Mouse (Mus musculus): ENCODE results near the gene Atl1. TPM values are rescaled to one million over a fixed set of nuclear protein-coding genes. Genes with fewer than 3 reads are reported as not detected.

Gene Atl1
- polyA plus RNA-seq, 1 experiment: 0.83 TPM

DNA sequence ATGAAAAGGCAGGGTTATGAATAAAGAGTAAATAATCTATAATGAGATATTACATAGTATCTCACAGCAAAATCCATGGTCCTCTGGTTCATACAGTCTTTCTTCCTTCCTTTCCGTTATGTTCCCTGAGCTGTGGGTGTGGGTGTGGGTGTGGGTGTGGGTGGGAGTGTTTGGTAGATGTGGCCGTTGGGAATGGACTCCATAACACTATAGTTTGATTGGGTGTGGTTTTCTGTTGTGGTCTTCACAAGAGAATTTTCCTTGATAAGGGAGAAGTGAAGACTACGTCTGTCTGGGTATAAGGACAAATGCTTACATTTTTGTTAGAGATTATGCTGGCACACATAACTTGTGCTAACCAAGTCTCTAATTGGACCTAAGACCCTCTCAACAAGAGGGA lies 31.2 kb downstream of the Atl1 start:
- Histone ChIP-seq H3K4me3 (replicated peaks) (no peak overlapping the region), H3K36me3 (replicated peaks; ENCODE audit: low read length) (no peaks in the 10 kb centered on the region), H3K9me3 (no peaks in the 10 kb centered on the region), H3K27me3 (replicated peaks) (peaks cover 3% of the 10 kb centered on the region), H3K4me1 (peaks cover 14% of the 10 kb centered on the region)
- TF ChIP-seq GATA1 (IDR thresholded peaks at IDR 0.05; ENCODE audit: borderline replicate concordance, low read length) (no peak), FLI1 (IDR thresholded peaks at IDR 0.05; ENCODE audit: low read length) (no peak)

DNA sequence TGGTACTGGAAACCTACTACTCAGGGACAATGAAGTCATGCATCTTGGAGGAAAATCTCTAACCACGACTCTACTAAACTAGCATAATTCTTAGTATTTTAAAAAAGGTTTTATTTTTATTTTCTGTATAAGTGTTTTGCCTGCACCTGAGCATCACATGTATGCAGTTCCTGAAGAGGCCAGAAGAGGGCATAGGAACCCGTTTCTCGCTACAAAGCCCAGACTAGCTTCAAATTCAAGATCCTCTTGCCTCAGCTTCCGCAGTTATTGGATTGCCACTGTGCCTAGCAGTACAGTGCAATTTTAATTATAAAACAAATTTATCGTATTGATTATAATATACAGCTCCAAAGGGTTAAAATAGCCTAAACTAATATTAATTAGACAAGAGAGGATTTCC lies 31.6 kb downstream of the Atl1 start:
- Histone ChIP-seq H3K9me3 (no peaks in the 10 kb centered on the region), H3K36me3 (replicated peaks; ENCODE audit: low read length) (no peaks in the 10 kb centered on the region), H3K4me3 (replicated peaks) (no peak overlapping the region), H3K4me1 (peaks cover 14% of the 10 kb centered on the region), H3K27me3 (replicated peaks) (peaks cover 3% of the 10 kb centered on the region)
- TF ChIP-seq FLI1 (IDR thresholded peaks at IDR 0.05; ENCODE audit: low read length) (no peak), GATA1 (IDR thresholded peaks at IDR 0.05; ENCODE audit: borderline replicate concordance, low read length) (no peak)

DNA sequence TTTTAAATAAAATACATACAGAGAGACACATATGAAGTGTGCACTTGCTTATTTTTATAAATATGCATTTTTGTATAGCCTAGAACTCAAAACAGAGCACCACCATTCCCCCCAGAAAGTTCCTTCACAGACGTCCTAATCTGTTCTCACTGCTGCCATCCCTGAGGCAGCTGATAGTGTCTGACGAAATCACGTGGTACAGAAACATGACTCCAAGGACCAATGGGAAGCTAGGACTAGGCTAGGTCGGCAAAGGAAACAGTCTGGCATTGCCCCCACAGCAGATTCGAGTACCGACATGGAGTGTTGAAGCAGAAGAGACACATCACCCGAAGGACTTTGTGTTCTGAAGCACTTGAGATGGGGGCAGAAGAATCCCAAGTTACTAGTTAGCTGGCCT lies 34.3 kb downstream of the Atl1 start:
- no peak for TF ChIP-seq FLI1 (IDR thresholded peaks at IDR 0.05; ENCODE audit: low read length)
- no peak for TF ChIP-seq GATA1 (IDR thresholded peaks at IDR 0.05; ENCODE audit: borderline replicate concordance, low read length)
- H3K36me3 ChIP-seq (replicated peaks; ENCODE audit: low read length): no peaks in the 10 kb centered on the region
- H3K27me3 ChIP-seq (replicated peaks): peaks cover 3% of the 10 kb centered on the region
- peaks cover 14% of the 10 kb centered on the region for H3K4me1 ChIP-seq
- no peak overlapping the region for H3K4me3 ChIP-seq (replicated peaks)
- no peaks in the 10 kb centered on the region for H3K9me3 ChIP-seq

DNA sequence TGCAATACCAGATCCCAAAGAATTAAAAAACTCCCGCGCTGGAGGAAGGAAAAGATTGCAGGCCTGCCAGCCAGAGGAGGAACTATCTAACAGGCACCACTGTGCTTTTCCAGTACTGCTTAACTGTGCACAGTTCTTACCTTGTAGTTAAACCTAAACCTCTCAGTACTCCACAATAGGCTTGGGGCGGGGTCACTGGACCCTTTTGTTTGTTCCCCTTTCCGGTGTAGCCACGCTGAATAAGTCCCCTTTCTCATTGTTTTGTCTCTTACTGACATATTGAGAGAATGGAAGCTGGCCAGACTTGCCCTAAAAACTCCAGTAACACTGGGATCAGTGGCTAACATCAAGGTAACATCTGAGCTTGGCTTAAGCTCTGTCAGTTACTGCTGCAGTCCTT lies 45.3 kb downstream of the Atl1 start:
- Histone ChIP-seq H3K9me3 (peaks cover 5% of the 10 kb centered on the region), H3K4me3 (replicated peaks) (no peak overlapping the region), H3K36me3 (replicated peaks; ENCODE audit: low read length) (no peaks in the 10 kb centered on the region), H3K4me1 (no peaks in the 10 kb centered on the region), H3K27me3 (replicated peaks) (peaks cover 4% of the 10 kb centered on the region)
- no peak for TF ChIP-seq GATA1 (IDR thresholded peaks at IDR 0.05; ENCODE audit: borderline replicate concordance, low read length)

DNA sequence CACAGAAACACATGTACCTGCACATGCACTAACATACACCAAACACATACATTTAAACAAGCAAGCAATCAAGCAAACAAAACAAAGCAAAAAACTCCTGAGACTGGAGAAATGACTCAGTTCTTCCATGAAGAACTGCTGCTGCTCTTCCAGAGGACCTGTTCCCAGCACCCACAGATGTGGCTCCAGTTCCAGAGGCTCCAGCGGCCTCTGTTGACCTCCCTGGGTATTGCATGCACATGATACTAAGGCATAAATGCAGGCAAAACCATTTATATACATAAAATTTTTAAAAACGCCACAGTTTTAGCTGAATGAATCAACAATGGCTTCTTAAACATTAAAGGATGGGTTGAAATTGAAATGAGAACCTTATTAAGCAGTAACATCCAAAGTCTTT lies 46.9 kb downstream of the Atl1 start:
- H3K27me3 ChIP-seq (replicated peaks): peaks cover 4% of the 10 kb centered on the region
- no peaks in the 10 kb centered on the region for H3K4me1 ChIP-seq
- TF ChIP-seq GATA1 (IDR thresholded peaks at IDR 0.05; ENCODE audit: borderline replicate concordance, low read length) (no peak), FLI1 (IDR thresholded peaks at IDR 0.05; ENCODE audit: low read length) (no peak)
- no peaks in the 10 kb centered on the region for H3K36me3 ChIP-seq (replicated peaks; ENCODE audit: low read length)
- no peak overlapping the region for H3K4me3 ChIP-seq (replicated peaks)
- peaks cover 5% of the 10 kb centered on the region for H3K9me3 ChIP-seq

DNA sequence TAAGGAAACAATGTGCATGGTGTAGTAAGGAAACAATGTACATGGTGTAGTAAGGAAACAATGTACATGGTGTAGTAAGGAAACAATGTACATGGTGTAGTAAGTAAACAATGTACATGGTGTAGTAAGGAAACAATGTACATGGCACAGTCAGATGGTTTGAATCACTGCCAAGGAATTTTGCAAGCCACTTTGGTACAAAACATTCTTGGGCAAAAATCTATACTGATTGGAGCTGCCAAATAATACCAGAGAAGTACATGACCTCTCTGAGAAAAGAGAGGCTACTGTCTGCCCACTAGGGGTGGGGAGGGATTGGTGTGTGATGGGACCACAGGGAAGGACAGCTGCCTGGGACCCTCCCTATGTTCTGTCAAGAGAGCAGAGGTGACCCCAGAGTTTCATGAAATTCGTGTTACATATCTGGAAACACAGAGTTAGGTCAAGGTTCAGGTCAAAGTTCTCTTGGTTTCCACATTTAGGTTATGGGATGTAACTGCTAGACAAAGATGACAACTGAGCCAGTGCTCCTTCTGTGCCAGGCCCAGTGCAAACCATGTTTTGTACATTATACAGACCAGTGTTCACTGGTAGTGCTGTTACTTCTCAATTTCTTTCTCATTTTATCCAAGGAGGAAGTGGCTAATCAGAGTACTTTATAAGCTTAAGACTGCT lies 49.4 kb downstream of the Atl1 start:
- no peak for TF ChIP-seq FLI1 (IDR thresholded peaks at IDR 0.05; ENCODE audit: low read length)
- no peak for TF ChIP-seq GATA1 (IDR thresholded peaks at IDR 0.05; ENCODE audit: borderline replicate concordance, low read length)
- Histone ChIP-seq H3K4me1 (no peaks in the 10 kb centered on the region), H3K9me3 (peaks cover 5% of the 10 kb centered on the region), H3K4me3 (replicated peaks) (no peak overlapping the region), H3K27me3 (replicated peaks) (no peaks in the 10 kb centered on the region), H3K36me3 (replicated peaks; ENCODE audit: low read length) (no peaks in the 10 kb centered on the region)

DNA sequence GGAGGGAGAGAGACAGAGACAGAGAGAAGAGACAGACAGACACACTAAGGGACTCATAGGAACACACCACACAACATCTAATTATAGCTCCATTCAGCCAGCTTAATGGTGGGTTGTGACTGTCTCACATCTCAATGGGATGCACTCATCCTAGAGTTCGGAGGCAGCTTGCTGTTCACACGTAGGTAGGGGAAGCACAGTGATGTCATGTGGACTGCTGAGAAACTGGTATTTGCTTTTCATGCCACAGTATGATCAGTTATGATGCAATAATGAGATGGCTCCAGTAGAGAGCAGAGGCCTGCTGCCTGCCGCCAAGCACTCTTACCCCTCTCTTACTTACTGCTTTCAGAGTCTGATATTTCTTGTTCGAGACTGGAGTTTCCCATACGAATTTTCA lies 53.4 kb downstream of the Atl1 start:
- Histone ChIP-seq H3K36me3 (replicated peaks; ENCODE audit: low read length) (no peaks in the 10 kb centered on the region), H3K4me1 (no peaks in the 10 kb centered on the region), H3K4me3 (replicated peaks) (no peak overlapping the region), H3K9me3 (no peaks in the 10 kb centered on the region), H3K27me3 (replicated peaks) (no peaks in the 10 kb centered on the region)
- TF ChIP-seq FLI1 (IDR thresholded peaks at IDR 0.05; ENCODE audit: low read length) (no peak), GATA1 (IDR thresholded peaks at IDR 0.05; ENCODE audit: borderline replicate concordance, low read length) (no peak)

DNA sequence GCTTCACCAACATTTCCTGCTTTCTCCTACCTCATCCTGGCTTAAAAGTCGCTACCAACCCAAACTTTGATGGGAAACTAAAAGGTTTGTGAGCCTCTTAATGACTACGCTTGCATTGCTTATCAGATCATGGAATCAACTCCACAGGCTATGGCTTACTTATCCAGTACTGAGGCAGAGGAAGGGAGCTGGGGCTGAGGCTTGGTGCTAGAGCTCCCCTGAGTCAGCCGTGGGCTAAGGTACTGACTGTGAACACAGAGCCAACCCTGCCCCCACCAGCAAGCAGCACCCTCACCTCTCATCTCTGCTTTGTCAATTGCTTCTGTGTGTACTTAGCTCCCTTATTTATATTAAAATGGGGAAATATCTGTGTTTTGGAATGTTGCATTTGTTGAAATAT lies 55.1 kb downstream of the Atl1 start:
- H3K36me3 ChIP-seq (replicated peaks; ENCODE audit: low read length): no peaks in the 10 kb centered on the region
- H3K4me3 ChIP-seq (replicated peaks): no peak overlapping the region

DNA sequence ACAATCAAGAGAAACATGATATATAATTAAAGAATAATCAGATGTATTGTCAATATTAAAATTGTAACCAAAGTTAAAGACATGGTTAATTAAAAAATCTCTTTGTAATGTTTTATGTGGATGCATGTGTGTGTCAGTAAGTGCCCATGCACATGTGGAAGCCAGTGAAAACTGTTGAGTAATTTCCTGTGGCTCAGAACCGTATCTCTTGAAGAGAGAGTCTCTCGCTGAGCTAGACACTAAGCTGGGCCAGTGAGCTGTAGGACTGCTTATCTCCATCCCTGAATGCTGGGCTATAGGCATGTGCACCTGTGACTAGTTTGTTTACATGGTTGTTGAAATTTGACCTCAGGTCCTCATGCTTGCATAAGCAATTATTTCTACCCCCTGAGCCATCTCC lies 65.0 kb downstream of the Atl1 start:
- H3K9me3 ChIP-seq: no peaks in the 10 kb centered on the region
- H3K4me3 ChIP-seq (replicated peaks): no peak overlapping the region
- no peaks in the 10 kb centered on the region for H3K27me3 ChIP-seq (replicated peaks)
- peaks cover 37% of the 10 kb centered on the region for H3K36me3 ChIP-seq (replicated peaks; ENCODE audit: low read length)
- H3K4me1 ChIP-seq: peaks cover 4% of the 10 kb centered on the region
- TF ChIP-seq FLI1 (IDR thresholded peaks at IDR 0.05; ENCODE audit: low read length): no peak
- no peak for TF ChIP-seq GATA1 (IDR thresholded peaks at IDR 0.05; ENCODE audit: borderline replicate concordance, low read length)

More for the DNA sequence above, 55.1 kb downstream of the Atl1 start:
- no peak for TF ChIP-seq FLI1 (IDR thresholded peaks at IDR 0.05; ENCODE audit: low read length)
- no peak for TF ChIP-seq GATA1 (IDR thresholded peaks at IDR 0.05; ENCODE audit: borderline replicate concordance, low read length)
- no peaks in the 10 kb centered on the region for H3K27me3 ChIP-seq (replicated peaks)
- no peaks in the 10 kb centered on the region for H3K9me3 ChIP-seq
- H3K4me1 ChIP-seq: no peaks in the 10 kb centered on the region

DNA sequence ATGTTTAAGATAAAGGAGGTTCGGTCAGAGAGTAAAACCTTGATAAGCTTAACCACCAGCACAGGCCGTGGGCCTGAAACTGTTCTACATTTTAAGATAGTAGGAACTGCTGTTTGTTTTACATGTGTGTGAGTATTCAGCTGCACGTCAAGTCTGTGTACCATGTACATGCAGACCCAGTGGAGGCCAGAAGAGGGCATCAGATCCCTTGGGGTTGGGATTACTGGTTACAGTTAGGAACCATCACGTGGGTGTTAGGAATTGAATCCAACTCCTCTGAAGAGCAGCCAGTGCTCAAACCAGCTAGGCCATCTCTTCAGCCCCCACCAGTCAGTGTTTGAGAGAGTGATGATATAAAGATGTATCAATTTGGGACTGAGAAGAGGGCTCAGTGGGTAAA lies 70.1 kb downstream of the Atl1 start:
- H3K9me3 ChIP-seq: no peaks in the 10 kb centered on the region
- no peaks in the 10 kb centered on the region for H3K27me3 ChIP-seq (replicated peaks)
- H3K4me3 ChIP-seq (replicated peaks): no peak overlapping the region
- H3K36me3 ChIP-seq (replicated peaks; ENCODE audit: low read length): peaks cover 85% of the 10 kb centered on the region
- peaks cover 24% of the 10 kb centered on the region for H3K4me1 ChIP-seq
- no peak for TF ChIP-seq GATA1 (IDR thresholded peaks at IDR 0.05; ENCODE audit: borderline replicate concordance, low read length)
- no peak for TF ChIP-seq FLI1 (IDR thresholded peaks at IDR 0.05; ENCODE audit: low read length)

DNA sequence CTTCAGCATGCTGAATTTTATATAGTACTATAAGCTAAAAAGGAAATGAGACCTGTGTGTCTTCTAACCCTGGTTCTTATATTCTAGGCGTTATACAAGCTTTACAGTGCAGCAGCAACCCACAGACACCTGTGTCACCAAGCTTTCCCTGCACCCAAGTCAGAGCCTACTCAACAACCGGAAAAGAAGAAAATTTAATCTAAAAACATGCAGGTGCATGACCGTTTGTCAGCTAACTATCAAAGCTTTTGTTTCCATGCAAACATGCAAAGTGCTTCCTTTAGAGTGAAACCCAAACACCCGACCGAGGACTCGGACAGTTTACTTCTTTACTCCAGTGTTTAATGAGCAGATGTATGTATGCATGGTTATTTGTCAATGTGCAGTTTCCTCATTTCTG lies 70.7 kb downstream of the Atl1 start:
- H3K27me3 ChIP-seq (replicated peaks): no peaks in the 10 kb centered on the region
- H3K4me3 ChIP-seq (replicated peaks): no peak overlapping the region
- H3K4me1 ChIP-seq: peaks cover 22% of the 10 kb centered on the region
- H3K36me3 ChIP-seq (replicated peaks; ENCODE audit: low read length): peaks cover 89% of the 10 kb centered on the region
- TF ChIP-seq FLI1 (IDR thresholded peaks at IDR 0.05; ENCODE audit: low read length): no peak
- no peak for TF ChIP-seq GATA1 (IDR thresholded peaks at IDR 0.05; ENCODE audit: borderline replicate concordance, low read length)
- no peaks in the 10 kb centered on the region for H3K9me3 ChIP-seq
